In genomic region chr6:87534855-87535575, GRCm38 (mm10) we compare ENCODE assay signal across 11 mouse cellular contexts. TPM values are rescaled to one million over a fixed set of nuclear protein-coding genes. Genes with fewer than 3 reads are reported as not detected.
DNase-seq lines count a peak whose midpoint lies in the region; ATAC-seq and TF ChIP-seq lines count a peak whose summit lies in the region.
"Had no signal": no experiment of that assay in that cellular context is flagged by ENCODE, and none has a peak within 500 bp of the region (broad histone marks: within the 10 kb centered on the region; RNA-seq: fewer than 3 reads in every experiment).

No protein-coding gene starts in this region.

- no peaks in the 10 kb centered on the region for H3K9me3 ChIP-seq in intestine, embryonic 15.5 days
- H3K9me3 ChIP-seq in midbrain, postnatal 0 days (ENCODE audit: low read length), result no peaks in the 10 kb centered on the region
- H3K9me3 ChIP-seq: hindbrain, embryonic 13.5 days; limb, embryonic 15.5 days had no signal

- peak; percentile 43 for ATAC-seq in common myeloid progenitor, adult 5-6 weeks (replicated peaks; ENCODE audit: low read depth, poor library complexity, severe bottlenecking)
- peak; percentile 65 for ATAC-seq in monocyte, adult 5-6 weeks (replicated peaks; ENCODE audit: insufficient number of reproducible peaks, low FRiP score, low TSS enrichment, poor library complexity, severe bottlenecking)
- ATAC-seq in intestine, embryonic 15.5 days, result no peak
- no peak for ATAC-seq in midbrain, postnatal 0 days (ENCODE audit: low FRiP score)

- H3K4me3 ChIP-seq in intestine, embryonic 15.5 days (replicated peaks), result no peak overlapping the region
- H3K4me3 ChIP-seq in midbrain, postnatal 0 days (ENCODE audit: low read depth, low read length), result no peak overlapping the region
- H3K4me3 ChIP-seq: hindbrain, embryonic 13.5 days; limb, embryonic 15.5 days had no signal

- peak; percentile 95 for DNase-seq in heart, adult 11 months
- no peak for DNase-seq in heart, adult 8-10 months (ENCODE audit: low spot score)
- peak; percentile 84 for DNase-seq in A20 (ENCODE audit: low read depth, low spot score)
- DNase-seq in frontal cortex, postnatal 14 days (ENCODE audit: low spot score in 2 of 2), result no peak
- DNase-seq in midbrain, postnatal 0 days (ENCODE audit: low spot score), result no peak
- DNase-seq: gastrocnemius, postnatal 14 days had no signal

- no peaks in the 10 kb centered on the region for H3K4me1 ChIP-seq in intestine, embryonic 15.5 days (replicated peaks)
- no peaks in the 10 kb centered on the region for H3K4me1 ChIP-seq in midbrain, postnatal 0 days (ENCODE audit: insufficient read depth, low read length)

- no peak overlapping the region for H3K4me2 ChIP-seq in intestine, embryonic 15.5 days (replicated peaks)
- no peak overlapping the region for H3K4me2 ChIP-seq in midbrain, postnatal 0 days (ENCODE audit: low read depth, low read length, poor library complexity, severe bottlenecking)
- H3K4me2 ChIP-seq: hindbrain, embryonic 13.5 days; limb, embryonic 15.5 days had no signal

- H3K36me3 ChIP-seq in intestine, embryonic 15.5 days, result no peaks in the 10 kb centered on the region
- H3K36me3 ChIP-seq in midbrain, postnatal 0 days (ENCODE audit: insufficient read depth, low read length), result no peaks in the 10 kb centered on the region
- H3K36me3 ChIP-seq: hindbrain, embryonic 13.5 days; limb, embryonic 15.5 days had no signal

- 76% methylated on average over 9 of the region's 9 CpGs for WGBS in intestine, embryonic 15.5 days
- 87% methylated on average over 9 of the region's 9 CpGs for WGBS in midbrain, postnatal 0 days

- no peak overlapping the region for H3K27ac ChIP-seq in intestine, embryonic 15.5 days
- no peak overlapping the region for H3K27ac ChIP-seq in midbrain, postnatal 0 days (ENCODE audit: low read depth, low read length)
- H3K27ac ChIP-seq: hindbrain, embryonic 13.5 days; limb, embryonic 15.5 days had no signal

- TF ChIP-seq CTCF in midbrain, postnatal 0 days (IDR thresholded peaks at IDR 0.05), result no peak

- no peak overlapping the region for H3K9ac ChIP-seq in intestine, embryonic 15.5 days
- no peak overlapping the region for H3K9ac ChIP-seq in midbrain, postnatal 0 days (replicated peaks; ENCODE audit: low read length, poor library complexity, severe bottlenecking)
- H3K9ac ChIP-seq: hindbrain, embryonic 13.5 days; limb, embryonic 15.5 days had no signal

- H3K27me3 ChIP-seq in intestine, embryonic 15.5 days (replicated peaks), result no peaks in the 10 kb centered on the region
- H3K27me3 ChIP-seq in midbrain, postnatal 0 days (ENCODE audit: insufficient read depth, low read length), result no peaks in the 10 kb centered on the region
- H3K27me3 ChIP-seq: hindbrain, embryonic 13.5 days had no signal

RNA-seq across cellular contexts. Expression of gene Arhgap25, which starts 2.0 kb away (rescaled TPM):
- total RNA-seq in heart, adult 8-10 months (2022), result 1 to 10 TPM; 2.4 to 3.6 (median 2.9) TPM
- total RNA-seq in common myeloid progenitor, adult 5-6 weeks (2017), result 32.7 and 44.2 TPM in 2 replicates
- total RNA-seq in monocyte, adult 5-6 weeks (2017), result 138 to 220 TPM (median 146 TPM) in 3 replicates
- polyA plus RNA-seq in intestine, embryonic 15.5 days (2015; fragmentation: Nextera tagmentation; extraction: Ambion mirVana), result 3.4 TPM in 2 replicates
- total RNA-seq in midbrain, postnatal 0 days (2014; rRNA removed), result 0.93 and 1.4 TPM in 2 replicates
- 1.2 and 1.8 TPM in 2 replicates for polyA plus RNA-seq in midbrain, postnatal 0 days (2015; fragmentation: Nextera tagmentation; extraction: Ambion mirVana)

RNA-seq across cellular contexts. Expression of gene Prokr1, which starts 55.5 kb away (rescaled TPM):
- total RNA-seq in heart, adult 8-10 months (2022), result under 1 TPM; 0.62 to 0.68 (median 0.66) TPM
- total RNA-seq in common myeloid progenitor, adult 5-6 weeks (2017), result 0.46 TPM in 1 of 2 replicates, not detected in the other
- total RNA-seq in monocyte, adult 5-6 weeks (2017), result 0.67 to 2.8 TPM (median 1.9 TPM) in 3 replicates
- 2.6 and 2.7 TPM in 2 replicates for polyA plus RNA-seq in intestine, embryonic 15.5 days (2015; fragmentation: Nextera tagmentation; extraction: Ambion mirVana)
- total RNA-seq in midbrain, postnatal 0 days (2014; rRNA removed), result 2.7 and 3.4 TPM in 2 replicates
- 1.3 and 1.5 TPM in 2 replicates for polyA plus RNA-seq in midbrain, postnatal 0 days (2015; fragmentation: Nextera tagmentation; extraction: Ambion mirVana)

Comparison
In these comparisons a context has a peak if more than half of its experiments do, and no peak if none do; other contexts are left out.
1. DNase-seq: peak in heart, adult 11 months (single experiment) and A20 (single experiment); none in heart, adult 8-10 months (single experiment), frontal cortex, postnatal 14 days (0 of 2) and midbrain, postnatal 0 days (single experiment).
2. ATAC-seq: peak in common myeloid progenitor, adult 5-6 weeks (single experiment) and monocyte, adult 5-6 weeks (single experiment); none in intestine, embryonic 15.5 days (single experiment) and midbrain, postnatal 0 days (single experiment).